Mouse (Mus musculus): ENCODE results near the gene Auts2. TPM values are rescaled to one million over a fixed set of nuclear protein-coding genes. Genes with fewer than 3 reads are reported as not detected.

The Auts2 gene
- polyA plus RNA-seq, 1 experiment = not detected

DNA sequence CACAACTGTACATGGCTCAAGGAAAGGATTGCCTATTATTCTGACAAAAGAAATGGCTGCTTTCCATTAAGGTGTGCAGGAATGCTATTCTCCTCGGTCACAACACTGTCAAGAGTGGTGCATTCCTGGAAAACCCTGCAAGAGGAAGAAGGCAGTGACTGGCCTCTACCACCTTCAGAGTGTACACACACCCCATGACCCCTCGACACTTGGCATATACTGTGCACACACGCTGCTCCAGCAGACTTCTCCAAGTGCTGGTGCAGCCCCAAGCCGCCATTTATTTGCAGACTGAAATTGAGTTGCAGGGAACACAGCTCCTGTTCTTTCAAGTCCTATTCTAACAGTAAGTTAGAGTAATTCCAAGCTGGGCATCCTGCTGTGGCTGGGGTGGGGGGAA is 207.4 kb downstream of the Auts2 start:
- TF ChIP-seq GATA1 (IDR thresholded peaks at IDR 0.05; ENCODE audit: low read length) = no peak

DNA sequence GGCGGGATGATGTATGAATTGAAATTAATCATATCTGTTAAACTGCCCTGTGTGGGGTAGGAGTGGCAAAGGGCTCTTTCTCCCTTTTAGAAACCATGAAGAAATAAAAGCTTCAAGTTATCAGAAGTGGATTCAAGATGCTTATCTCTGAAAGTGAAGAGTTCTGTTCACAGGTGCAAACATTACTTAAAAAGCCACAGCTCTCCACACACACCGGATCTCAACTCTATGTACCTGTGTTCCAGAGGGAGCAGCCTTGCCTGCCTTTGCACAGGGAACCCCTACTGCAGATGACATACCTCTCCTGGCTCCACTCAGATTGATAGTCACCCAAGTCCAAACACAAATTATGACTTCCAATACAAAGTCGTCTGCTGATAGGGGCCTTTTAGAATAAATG is 208.3 kb downstream of the Auts2 start:
- TF ChIP-seq GATA1 (IDR thresholded peaks at IDR 0.05; ENCODE audit: low read length) = no peak

DNA sequence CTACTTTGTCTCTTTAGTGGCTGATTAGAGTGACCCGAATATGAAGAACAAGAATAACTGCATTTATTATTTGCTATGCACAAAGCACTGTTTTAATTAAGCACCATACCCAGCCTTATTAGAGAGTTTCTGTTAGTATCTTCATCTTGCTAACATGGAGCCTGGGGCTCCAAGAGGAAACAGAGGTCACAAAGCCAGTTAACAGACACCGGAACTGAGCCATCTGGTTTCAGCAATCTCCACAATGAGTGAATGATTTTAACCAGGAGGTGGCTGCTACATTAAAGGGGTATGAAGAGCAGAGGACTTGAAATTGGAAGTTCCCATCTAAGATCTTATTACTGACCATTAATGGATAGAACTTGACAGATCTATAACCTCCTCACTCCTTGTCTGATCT is 209.4 kb downstream of the Auts2 start:
- no peak for TF ChIP-seq GATA1 (IDR thresholded peaks at IDR 0.05; ENCODE audit: low read length)

DNA sequence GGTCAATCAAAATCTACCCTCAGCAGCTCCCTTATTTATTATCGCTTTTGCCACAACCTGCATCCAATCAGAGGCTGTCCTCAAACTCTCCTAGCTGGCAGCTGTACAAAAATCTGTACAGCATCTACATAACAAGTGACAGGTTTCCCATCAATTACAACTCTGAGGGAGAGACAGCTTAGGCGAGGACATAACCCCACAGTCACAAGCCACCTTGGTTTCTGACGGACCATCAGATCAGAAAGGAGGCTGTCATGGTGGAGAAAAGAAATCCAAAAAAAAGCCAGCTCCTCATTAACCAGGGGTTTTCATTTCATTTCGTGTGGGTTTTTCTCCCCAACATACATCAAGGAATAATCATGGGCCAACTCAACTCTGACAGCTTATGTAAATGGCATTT is 210.6 kb downstream of the Auts2 start:
- no peak for TF ChIP-seq GATA1 (IDR thresholded peaks at IDR 0.05; ENCODE audit: low read length)

DNA sequence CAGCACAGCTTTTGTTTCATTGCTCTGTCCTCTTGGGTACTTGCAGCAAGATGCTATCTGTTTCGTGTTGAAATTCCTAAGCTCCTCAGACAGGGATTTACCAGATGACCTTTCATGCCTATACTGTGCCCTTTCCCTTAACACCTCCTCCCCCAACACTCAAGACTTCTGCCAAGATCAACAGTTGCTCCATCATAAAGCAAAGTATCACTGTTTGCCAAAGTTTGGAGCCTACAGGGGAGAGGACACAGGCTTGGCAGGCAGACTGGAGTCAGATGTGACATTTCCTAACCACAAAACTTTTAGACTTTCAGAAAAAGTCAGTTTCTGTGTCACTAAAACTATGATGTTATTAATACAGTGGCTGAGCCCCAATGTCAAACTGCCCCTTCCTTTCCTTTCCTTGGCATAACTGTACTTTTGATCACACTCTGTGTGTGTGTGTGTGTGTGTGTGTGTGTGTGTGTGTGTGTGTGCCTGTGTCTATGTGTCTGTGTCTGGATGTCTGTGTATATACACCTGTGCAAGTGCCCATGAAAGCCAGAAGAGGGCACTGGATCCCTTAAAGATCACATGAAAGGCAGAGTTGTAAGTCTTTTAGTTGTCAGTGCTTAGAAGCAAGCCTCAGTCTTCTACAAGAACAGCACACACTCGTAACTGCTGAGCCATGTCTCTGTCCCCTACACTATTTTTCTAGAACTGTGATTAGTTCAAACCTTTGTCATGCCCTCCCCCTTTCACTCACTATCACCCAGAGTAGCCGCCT is 213.8 kb downstream of the Auts2 start:
- no peak for TF ChIP-seq GATA1 (IDR thresholded peaks at IDR 0.05; ENCODE audit: low read length)

DNA sequence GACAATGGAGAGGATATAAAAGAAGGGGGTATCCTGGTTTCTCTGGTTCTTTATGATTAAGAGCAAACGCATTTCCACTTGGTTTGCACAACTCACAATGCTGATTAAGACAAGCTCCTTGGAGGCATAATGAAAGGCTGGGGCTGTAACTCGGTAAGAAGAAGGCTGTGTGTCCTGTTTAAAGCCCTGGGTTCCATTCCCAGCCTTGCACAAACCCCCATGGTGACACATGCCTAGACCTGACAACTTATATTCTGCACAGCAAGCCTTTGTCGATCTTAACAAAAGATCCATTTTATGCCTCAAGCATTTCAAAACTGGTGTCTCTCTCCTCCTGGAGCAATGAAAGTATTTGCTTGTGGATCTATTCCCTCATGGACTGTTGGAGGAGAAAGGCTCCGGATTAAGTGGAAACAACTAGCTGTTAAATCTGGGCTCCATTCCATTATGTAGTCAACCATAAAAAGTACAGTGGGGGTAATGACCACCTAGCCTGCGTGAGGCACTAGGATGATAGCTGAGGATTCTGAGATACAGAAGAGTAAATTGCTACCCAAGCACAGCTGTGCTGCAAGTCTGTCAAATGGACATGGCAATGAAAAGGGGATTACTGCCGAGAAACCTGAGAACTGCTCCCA is 218.8 kb downstream of the Auts2 start:
- no peak for TF ChIP-seq GATA1 (IDR thresholded peaks at IDR 0.05; ENCODE audit: low read length)

DNA sequence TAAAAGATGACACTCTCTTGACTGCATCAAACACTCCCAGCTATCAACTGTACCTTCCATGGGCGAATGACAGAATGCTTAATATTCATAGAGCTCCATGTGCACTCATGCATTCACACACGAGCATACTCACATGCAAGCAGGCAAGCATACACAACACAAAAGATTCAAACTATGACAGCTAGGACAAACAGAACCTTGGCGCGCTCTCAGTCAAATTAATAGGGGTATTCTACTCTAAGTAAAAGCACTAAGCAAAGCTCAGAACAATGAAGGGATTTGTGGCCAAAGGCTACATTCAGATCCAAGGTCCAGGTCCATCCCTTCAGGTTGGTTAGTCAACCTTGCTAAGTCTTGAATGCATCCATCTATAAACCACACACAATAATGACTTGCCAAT is 219.5 kb downstream of the Auts2 start:
- TF ChIP-seq GATA1 (IDR thresholded peaks at IDR 0.05; ENCODE audit: low read length) = no peak

DNA sequence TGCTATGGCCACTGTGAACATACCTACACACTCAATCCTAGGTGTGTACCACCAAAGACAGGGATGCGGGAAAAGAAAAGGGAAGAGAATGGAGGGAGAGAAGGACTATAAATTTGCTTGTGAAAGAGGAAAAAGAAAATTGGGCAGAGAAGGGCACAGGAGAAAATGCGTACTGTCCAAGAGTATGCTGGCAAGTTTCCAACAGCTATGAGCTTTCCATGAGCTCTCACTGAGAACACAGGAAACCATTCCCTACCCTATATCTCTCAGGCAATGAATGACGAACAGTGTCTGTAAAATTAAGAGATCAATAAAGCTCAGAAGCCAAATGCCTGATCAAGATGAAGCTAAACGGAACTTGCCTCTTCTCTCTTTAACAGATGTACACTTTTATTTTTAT is 220.2 kb downstream of the Auts2 start:
- no peak for TF ChIP-seq GATA1 (IDR thresholded peaks at IDR 0.05; ENCODE audit: low read length)

DNA sequence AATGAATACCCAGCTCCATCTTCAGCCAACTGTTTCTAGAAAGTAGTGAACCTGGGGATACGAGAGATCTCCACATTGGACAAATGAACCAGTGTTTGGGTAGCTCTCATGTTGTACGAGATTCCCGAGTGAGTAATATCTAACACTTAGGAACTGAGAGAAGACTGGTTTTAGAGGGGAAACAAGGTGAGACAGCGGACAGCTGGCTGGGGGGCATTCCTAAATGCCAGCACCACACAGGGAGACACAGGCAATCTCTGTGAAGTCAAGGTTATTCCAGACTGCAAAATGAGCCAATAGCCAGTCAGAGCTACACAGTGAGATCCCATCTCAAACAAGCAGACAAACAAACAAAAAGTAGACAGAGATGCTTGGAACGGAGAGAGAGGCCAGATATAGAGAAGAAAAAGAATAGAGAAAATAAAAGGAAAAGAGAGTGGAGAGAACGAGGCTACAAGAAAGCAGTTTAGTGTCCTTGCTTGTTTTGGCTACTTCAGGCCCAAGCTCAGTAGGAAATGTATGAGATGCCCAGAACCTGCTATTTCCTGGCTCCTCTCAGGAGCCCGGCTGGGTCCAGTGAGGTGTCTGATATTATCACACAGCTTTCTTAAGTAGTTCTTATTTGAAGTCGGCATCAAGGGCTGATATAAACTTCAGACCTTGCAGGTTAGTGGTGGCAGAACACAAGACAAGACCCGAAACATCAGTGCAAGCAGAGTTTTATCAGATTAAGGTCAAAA is 224.9 kb downstream of the Auts2 start:
- TF ChIP-seq GATA1 (IDR thresholded peaks at IDR 0.05; ENCODE audit: low read length) = no peak

DNA sequence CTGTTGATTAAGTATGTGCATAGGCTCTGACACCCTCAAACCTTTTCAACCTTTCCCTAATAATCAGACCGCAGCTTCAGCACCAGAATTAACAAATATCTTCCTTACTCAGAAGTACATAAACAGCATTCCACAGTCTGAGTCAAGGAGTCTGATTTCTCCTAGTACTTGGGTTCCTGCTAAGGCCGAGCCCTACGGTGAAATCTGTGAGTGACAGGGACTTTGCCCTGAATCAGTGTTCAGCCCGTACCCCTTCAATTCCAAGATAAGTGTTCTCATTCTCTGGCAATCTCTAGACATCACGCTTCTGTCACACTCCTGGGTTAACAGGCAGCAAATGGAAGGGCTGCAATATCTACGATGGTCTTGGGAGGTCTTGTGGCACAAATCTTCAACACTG is 226.2 kb downstream of the Auts2 start:
- no peak for TF ChIP-seq GATA1 (IDR thresholded peaks at IDR 0.05; ENCODE audit: low read length)

DNA sequence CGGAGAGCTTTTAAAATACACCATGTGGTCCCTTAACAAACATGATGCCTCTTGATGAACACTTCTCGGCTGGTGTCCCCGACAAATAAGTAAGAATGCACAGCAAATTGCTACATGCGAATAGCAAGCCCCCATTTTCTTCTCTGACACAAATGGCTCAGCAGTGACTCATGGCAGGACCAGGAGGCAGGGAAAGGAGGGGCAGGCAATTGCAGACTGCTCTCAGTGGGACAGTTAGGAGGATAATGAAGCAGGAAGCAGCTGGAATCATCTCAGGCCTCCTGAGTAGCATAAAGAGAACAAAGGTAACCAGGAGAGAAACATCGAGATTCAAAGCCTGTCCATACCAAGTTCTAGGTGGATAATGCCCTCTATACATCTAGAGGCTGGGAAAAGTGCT is 228.8 kb downstream of the Auts2 start:
- no peak for TF ChIP-seq GATA1 (IDR thresholded peaks at IDR 0.05; ENCODE audit: low read length)

DNA sequence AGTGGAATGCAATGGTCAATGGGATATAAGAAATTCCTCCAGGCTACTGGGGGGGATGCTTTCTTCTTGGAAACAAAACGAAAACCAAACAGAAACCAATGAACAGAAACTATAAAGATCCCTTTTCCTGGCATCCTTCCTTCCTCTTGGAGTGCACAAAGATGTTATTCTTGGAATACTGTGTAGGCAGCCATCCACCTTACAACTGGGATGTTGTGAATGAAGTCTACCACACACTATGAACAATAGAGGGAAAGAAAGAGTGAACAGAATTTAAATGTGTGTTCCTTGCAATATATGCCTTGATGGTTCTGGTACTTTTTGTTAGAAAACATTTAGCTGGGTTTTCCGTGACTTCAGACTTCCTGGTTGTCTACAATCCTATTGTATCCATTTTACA is 236.1 kb downstream of the Auts2 start:
- TF ChIP-seq GATA1 (IDR thresholded peaks at IDR 0.05; ENCODE audit: low read length) = no peak

DNA sequence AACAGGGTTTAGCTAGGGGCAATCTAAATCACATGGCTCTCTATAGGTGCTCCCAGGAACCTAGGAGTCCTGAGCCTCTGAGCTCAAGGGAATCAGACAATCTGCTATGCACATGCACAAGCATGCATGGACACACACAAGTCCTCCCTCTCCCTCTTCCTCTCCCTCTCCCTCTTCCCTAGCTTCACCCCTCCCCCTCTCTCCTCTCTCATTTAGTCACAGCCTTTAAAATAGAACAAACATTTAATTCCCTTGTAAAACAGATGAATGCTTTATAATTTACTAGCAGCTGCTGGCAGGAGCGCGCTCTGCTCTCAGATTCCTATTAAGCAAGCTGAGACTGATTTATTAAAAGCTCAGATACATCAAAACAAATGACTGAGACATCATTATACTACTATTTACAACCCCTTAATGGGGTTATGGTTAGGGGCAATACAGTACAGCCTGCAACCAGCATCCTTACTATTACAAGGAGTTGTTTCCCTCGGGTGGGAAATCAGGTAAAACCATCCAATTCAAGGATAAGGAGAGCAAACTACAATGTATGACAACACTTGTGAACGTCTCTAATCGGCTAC is 237.7 kb downstream of the Auts2 start:
- no peak for TF ChIP-seq GATA1 (IDR thresholded peaks at IDR 0.05; ENCODE audit: low read length)

DNA sequence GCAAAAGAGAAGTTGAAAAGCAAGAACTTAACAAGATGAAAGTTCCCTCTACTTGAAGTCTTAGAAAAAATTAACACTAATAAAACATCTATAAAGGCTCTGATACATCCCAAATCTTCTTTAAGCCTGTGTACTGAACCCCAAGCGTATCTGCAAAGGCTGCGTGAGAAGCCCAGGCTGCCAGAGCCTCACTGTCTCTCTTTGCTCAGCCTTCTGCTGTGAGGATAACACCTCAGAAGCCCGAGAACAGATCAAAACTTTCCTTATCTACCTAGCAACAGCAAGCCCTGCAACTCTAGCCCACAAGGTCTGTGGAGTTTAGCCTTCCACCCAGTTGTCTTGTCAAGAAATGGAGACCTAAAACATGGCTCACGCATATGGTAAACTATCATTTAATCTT is 240.4 kb downstream of the Auts2 start:
- TF ChIP-seq GATA1 (IDR thresholded peaks at IDR 0.05; ENCODE audit: low read length) = no peak

DNA sequence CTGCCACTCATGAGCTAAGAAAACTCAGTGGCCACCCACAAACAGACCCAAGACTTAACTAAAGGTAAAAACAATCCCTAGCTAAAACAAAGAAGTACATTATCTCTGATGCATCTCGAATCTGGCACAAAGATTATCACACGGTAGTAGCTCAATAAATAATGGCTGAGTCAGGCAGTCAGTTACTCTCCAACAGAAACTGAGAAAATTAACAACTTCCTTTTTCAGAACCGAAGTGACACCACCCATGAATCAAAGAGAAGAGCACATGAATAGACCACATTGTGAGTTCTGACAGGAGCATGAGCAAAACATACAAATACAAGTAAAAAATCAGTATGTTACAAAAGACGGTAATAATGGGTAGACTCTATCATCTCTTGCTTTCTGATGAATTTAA is 242.3 kb downstream of the Auts2 start:
- no peak for TF ChIP-seq GATA1 (IDR thresholded peaks at IDR 0.05; ENCODE audit: low read length)

DNA sequence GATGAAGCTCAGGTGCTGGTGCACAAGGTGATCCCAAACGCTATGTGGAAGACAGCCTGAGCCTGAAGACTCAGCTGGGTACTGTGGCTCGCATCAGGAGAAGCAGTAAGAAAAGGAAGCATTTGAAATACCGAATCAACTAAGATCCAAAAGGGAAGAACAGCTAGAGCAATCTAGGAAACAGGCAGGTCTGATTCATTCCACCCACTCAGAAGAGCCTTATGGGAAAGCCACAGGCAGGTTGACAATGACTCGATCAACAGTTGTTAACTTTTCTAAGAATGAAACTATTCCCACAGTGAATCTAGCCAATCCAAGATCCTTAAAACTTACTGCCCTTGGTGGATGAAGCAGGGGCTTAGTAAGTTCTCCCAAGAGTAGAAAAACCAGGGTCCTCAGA is 243.4 kb downstream of the Auts2 start:
- no peak for TF ChIP-seq GATA1 (IDR thresholded peaks at IDR 0.05; ENCODE audit: low read length)
